ENCODE assay signal across 12 mouse cellular contexts in genomic region chr19:56077491-56077890, GRCm38 (mm10).
"Had no signal": no experiment of that assay in that cellular context is flagged by ENCODE, and none has a peak within 500 bp of the region (broad histone marks: within the 10 kb centered on the region; RNA-seq: fewer than 3 reads in every experiment).

No protein-coding gene starts in this region.

- DNase-seq: gastrocnemius, postnatal 10 days; gastrocnemius, postnatal 25 days; heart, adult 18-20 months; heart, postnatal 10 days; heart, postnatal 4 days; kidney, adult 18-20 months; kidney, adult 8-10 months; kidney, postnatal 14 days; kidney, postnatal 36 days; layer of hippocampus, adult 9-11 months; layer of hippocampus, postnatal 36 days; left cerebral cortex, postnatal 4 days had no signal
